8 mouse cellular contexts compared by ENCODE assay signal in the genomic region with DNA sequence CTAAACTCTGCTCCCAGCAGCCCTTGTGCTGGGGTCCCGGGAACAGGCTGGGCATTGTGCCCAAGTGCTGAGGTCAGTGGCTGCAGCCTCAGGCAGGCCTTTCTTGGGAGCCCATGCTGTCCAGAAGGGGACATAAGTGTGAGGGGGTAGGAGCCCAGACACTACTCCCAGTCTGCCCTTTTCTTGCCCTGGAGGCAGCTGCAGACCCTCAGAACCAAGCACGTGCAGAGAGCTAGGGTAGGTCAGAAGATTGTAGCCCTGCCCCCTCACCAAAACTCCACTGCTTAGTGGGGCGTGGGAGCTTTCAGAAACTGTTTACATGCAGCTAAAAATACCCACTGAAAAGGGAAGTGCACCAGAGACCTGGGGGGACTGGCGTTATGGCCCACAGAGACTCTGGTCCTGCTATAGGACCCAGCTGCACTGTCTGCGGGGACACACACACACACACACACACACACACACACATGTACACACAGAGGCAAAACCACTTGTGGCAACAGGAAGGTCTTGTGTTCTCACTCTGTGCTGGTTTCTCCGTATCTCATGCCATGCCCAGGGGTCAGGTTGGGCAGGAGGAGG. TPM values are rescaled to one million over a fixed set of nuclear protein-coding genes. Genes with fewer than 3 reads are reported as not detected.
A peak's percentile ranks its signal among the peaks of the same experiment; 100 is the strongest.
DNase-seq lines count a peak whose midpoint lies in the region; ATAC-seq and TF ChIP-seq lines count a peak whose summit lies in the region.

No protein-coding gene starts in this region.

- H3K4me3 ChIP-seq in neural tube, embryonic 13.5 days = no peak overlapping the region
- H3K4me3 ChIP-seq in heart, embryonic 14.5 days (ENCODE audit: control insufficient read depth in 1 of 2, insufficient read depth in 1 of 2, low read depth in 1 of 2, low read length in 2 of 2) = no peak overlapping the region
- H3K4me3 ChIP-seq in kidney, embryonic 15.5 days (replicated peaks) = no peak overlapping the region
- H3K4me3 ChIP-seq in stomach, postnatal 0 days (ENCODE audit: low read depth, low read length) = 0 out of 2 replicates have a peak overlapping the region, but pooled peaks have one; percentile 0

- H3K9ac ChIP-seq in neural tube, embryonic 13.5 days = peak overlapping the region; percentile 62
- H3K9ac ChIP-seq in heart, embryonic 14.5 days (ENCODE audit: low read length) = peak overlapping the region; percentile 62
- 0 out of 2 replicates have a peak overlapping the region, but pooled peaks have one; percentile 31 for H3K9ac ChIP-seq in kidney, embryonic 15.5 days
- peak overlapping the region; percentile 47 for H3K9ac ChIP-seq in stomach, postnatal 0 days (ENCODE audit: low read length)

- H3K36me3 ChIP-seq in neural tube, embryonic 13.5 days = peaks cover 10% of the 10 kb centered on the region
- H3K36me3 ChIP-seq in heart, embryonic 14.5 days (ENCODE audit: control insufficient read depth, insufficient read depth, low read length) = peaks cover 13% of the 10 kb centered on the region
- peaks cover 9% of the 10 kb centered on the region for H3K36me3 ChIP-seq in kidney, embryonic 15.5 days
- H3K36me3 ChIP-seq in stomach, postnatal 0 days (ENCODE audit: control insufficient read depth, insufficient read depth, low read length) = no peaks in the 10 kb centered on the region; the same call in 1 of the 2 replicates

- WGBS in neural tube, embryonic 13.5 days = 59% methylated on average over 6 of the region's 6 CpGs
- 4% methylated on average over 6 of the region's 6 CpGs for WGBS in heart, embryonic 14.5 days
- 13% methylated on average over 6 of the region's 6 CpGs for WGBS in kidney, embryonic 15.5 days
- 9% methylated on average over 6 of the region's 6 CpGs for WGBS in stomach, postnatal 0 days

- peaks cover 73% of the 10 kb centered on the region for H3K4me1 ChIP-seq in neural tube, embryonic 13.5 days (replicated peaks)
- H3K4me1 ChIP-seq in heart, embryonic 14.5 days (ENCODE audit: control insufficient read depth in 2 of 2, insufficient read depth in 2 of 2, low read length in 2 of 2) = peaks cover 42 to 71% of the 10 kb centered on the region in 2 experiments
- peaks cover 68% of the 10 kb centered on the region for H3K4me1 ChIP-seq in kidney, embryonic 15.5 days
- H3K4me1 ChIP-seq in stomach, postnatal 0 days (replicated peaks; ENCODE audit: control insufficient read depth, insufficient read depth) = peaks cover 33% of the 10 kb centered on the region

- no peak for DNase-seq in neural tube, embryonic 10.5 days (ENCODE audit: extremely low spot score, low spot score)
- peak; percentile 51 for DNase-seq in brain, embryonic 14.5 days (ENCODE audit: low read depth)
- peak; percentile 83 for DNase-seq in lung, postnatal 14 days
- peak; percentile 64 for DNase-seq in stomach, postnatal 0 days (ENCODE audit: low spot score)
- DNase-seq in embryo, embryonic 9.5 days (ENCODE audit: extremely low spot score) = no peak

- TF ChIP-seq EP300 in stomach, postnatal 0 days (optimal IDR thresholded peaks at IDR 0.05) = no peak

- peak overlapping the region; percentile 42 for H3K4me2 ChIP-seq in neural tube, embryonic 13.5 days
- peak overlapping the region; percentile 51 for H3K4me2 ChIP-seq in heart, embryonic 14.5 days (ENCODE audit: low read length)
- H3K4me2 ChIP-seq in kidney, embryonic 15.5 days = peak overlapping the region; percentile 44
- H3K4me2 ChIP-seq in stomach, postnatal 0 days (replicated peaks; ENCODE audit: low read depth) = peak overlapping the region; percentile 39

- ATAC-seq in neural tube, embryonic 13.5 days (ENCODE audit: low read depth) = 0 out of 2 replicates have a peak, but pooled peaks have one; percentile 33
- peak; percentile 54 for ATAC-seq in heart, embryonic 14.5 days (ENCODE audit: insufficient number of reproducible peaks, insufficient read depth, low FRiP score, low read depth)
- ATAC-seq in kidney, embryonic 15.5 days (replicated peaks; ENCODE audit: low FRiP score) = peak; percentile 55
- peak; percentile 27 for ATAC-seq in stomach, postnatal 0 days (ENCODE audit: low FRiP score, low TSS enrichment)

- peak overlapping the region; percentile 30 for H3K27ac ChIP-seq in neural tube, embryonic 13.5 days (replicated peaks)
- H3K27ac ChIP-seq in heart, embryonic 14.5 days (replicated peaks in 1 of 2; ENCODE audit: control insufficient read depth in 1 of 2, insufficient read depth in 1 of 2, low read depth in 2 of 2, low read length in 2 of 2) = peak overlapping the region; percentile 77 to 91
- peak overlapping the region; percentile 90 for H3K27ac ChIP-seq in kidney, embryonic 15.5 days
- H3K27ac ChIP-seq in stomach, postnatal 0 days (replicated peaks) = peak overlapping the region; percentile 90

- H3K27me3 ChIP-seq in neural tube, embryonic 13.5 days = no peaks in the 10 kb centered on the region
- H3K27me3 ChIP-seq in heart, embryonic 14.5 days (ENCODE audit: control insufficient read depth, insufficient read depth, low read length) = no peaks in the 10 kb centered on the region
- no peaks in the 10 kb centered on the region for H3K27me3 ChIP-seq in kidney, embryonic 15.5 days
- no peaks in the 10 kb centered on the region for H3K27me3 ChIP-seq in stomach, postnatal 0 days (ENCODE audit: control insufficient read depth, insufficient read depth, low read length)

- H3K9me3 ChIP-seq in neural tube, embryonic 13.5 days = no peaks in the 10 kb centered on the region
- H3K9me3 ChIP-seq in heart, embryonic 14.5 days (ENCODE audit: control insufficient read depth, low read length) = no peaks in the 10 kb centered on the region
- H3K9me3 ChIP-seq in kidney, embryonic 15.5 days (replicated peaks) = no peaks in the 10 kb centered on the region
- no peaks in the 10 kb centered on the region for H3K9me3 ChIP-seq in stomach, postnatal 0 days (ENCODE audit: control insufficient read depth, low read length)

- no peak for TF ChIP-seq POLR2A in brain, embryonic 14.5 days (IDR thresholded peaks at IDR 0.05; ENCODE audit: borderline replicate concordance, extremely low read depth, insufficient read depth, insufficient read length, poor library complexity, severe bottlenecking)

- no peak for TF ChIP-seq CTCF in brain, embryonic 14.5 days (IDR thresholded peaks at IDR 0.05; ENCODE audit: borderline replicate concordance, extremely low read depth, insufficient read depth, insufficient read length)
- no peak for TF ChIP-seq CTCF in stomach, postnatal 0 days (IDR thresholded peaks at IDR 0.05; ENCODE audit: low read depth)

RNA-seq across cellular contexts. Expression of gene Csk, which starts 15.6 kb away (rescaled TPM):
- polyA plus RNA-seq in neural tube, embryonic 13.5 days (2015; fragmentation: Nextera tagmentation; extraction: Ambion mirVana) = 43.7 and 43.9 TPM in 2 replicates
- polyA plus RNA-seq in brain, embryonic 14.5 days (2012; rRNA removed) = 84.6 and 138 TPM in 2 replicates
- 13.1 and 14.9 TPM in 2 replicates for polyA plus RNA-seq in heart, embryonic 14.5 days (2014; fragmentation: Nextera tagmentation; extraction: Ambion mirVana)
- polyA plus RNA-seq in kidney, embryonic 15.5 days (2015; fragmentation: Nextera tagmentation; extraction: Ambion mirVana) = 27.2 and 27.9 TPM in 2 replicates
- polyA plus RNA-seq in stomach, postnatal 0 days (2015; fragmentation: Nextera tagmentation; extraction: Ambion mirVana) = 20.7 and 23.9 TPM in 2 replicates

RNA-seq across cellular contexts. Expression of gene Lman1l, which starts 17.3 kb away (rescaled TPM):
- not detected in 2 replicates for polyA plus RNA-seq in neural tube, embryonic 13.5 days (2015; fragmentation: Nextera tagmentation; extraction: Ambion mirVana)
- polyA plus RNA-seq in brain, embryonic 14.5 days (2012; rRNA removed) = 0.04 and 0.12 TPM in 2 replicates
- 0.12 TPM in 1 of 2 replicates, not detected in the other for polyA plus RNA-seq in heart, embryonic 14.5 days (2014; fragmentation: Nextera tagmentation; extraction: Ambion mirVana)
- polyA plus RNA-seq in kidney, embryonic 15.5 days (2015; fragmentation: Nextera tagmentation; extraction: Ambion mirVana) = not detected in 2 replicates
- polyA plus RNA-seq in stomach, postnatal 0 days (2015; fragmentation: Nextera tagmentation; extraction: Ambion mirVana) = not detected in 2 replicates

RNA-seq across cellular contexts. Expression of gene Cplx3, which starts 31.8 kb away (rescaled TPM):
- polyA plus RNA-seq in neural tube, embryonic 13.5 days (2015; fragmentation: Nextera tagmentation; extraction: Ambion mirVana) = not detected in 2 replicates
- 0.29 and 0.49 TPM in 2 replicates for polyA plus RNA-seq in brain, embryonic 14.5 days (2012; rRNA removed)
- not detected in 2 replicates for polyA plus RNA-seq in heart, embryonic 14.5 days (2014; fragmentation: Nextera tagmentation; extraction: Ambion mirVana)
- not detected in 2 replicates for polyA plus RNA-seq in kidney, embryonic 15.5 days (2015; fragmentation: Nextera tagmentation; extraction: Ambion mirVana)
- not detected in 2 replicates for polyA plus RNA-seq in stomach, postnatal 0 days (2015; fragmentation: Nextera tagmentation; extraction: Ambion mirVana)

RNA-seq across cellular contexts. Expression of gene Cyp1a2, which starts 45.7 kb away (rescaled TPM):
- not detected in 2 replicates for polyA plus RNA-seq in neural tube, embryonic 13.5 days (2015; fragmentation: Nextera tagmentation; extraction: Ambion mirVana)
- polyA plus RNA-seq in brain, embryonic 14.5 days (2012; rRNA removed) = not detected in 2 replicates
- polyA plus RNA-seq in heart, embryonic 14.5 days (2014; fragmentation: Nextera tagmentation; extraction: Ambion mirVana) = not detected in 2 replicates
- polyA plus RNA-seq in kidney, embryonic 15.5 days (2015; fragmentation: Nextera tagmentation; extraction: Ambion mirVana) = not detected in 2 replicates
- not detected in 2 replicates for polyA plus RNA-seq in stomach, postnatal 0 days (2015; fragmentation: Nextera tagmentation; extraction: Ambion mirVana)

RNA-seq across cellular contexts. Expression of gene Ulk3, which starts 48.6 kb away (rescaled TPM):
- 25.9 and 26.5 TPM in 2 replicates for polyA plus RNA-seq in neural tube, embryonic 13.5 days (2015; fragmentation: Nextera tagmentation; extraction: Ambion mirVana)
- 38.8 and 42.1 TPM in 2 replicates for polyA plus RNA-seq in brain, embryonic 14.5 days (2012; rRNA removed)
- polyA plus RNA-seq in heart, embryonic 14.5 days (2014; fragmentation: Nextera tagmentation; extraction: Ambion mirVana) = 10.9 and 15.0 TPM in 2 replicates
- 16.9 and 18.8 TPM in 2 replicates for polyA plus RNA-seq in kidney, embryonic 15.5 days (2015; fragmentation: Nextera tagmentation; extraction: Ambion mirVana)
- 8.4 and 8.6 TPM in 2 replicates for polyA plus RNA-seq in stomach, postnatal 0 days (2015; fragmentation: Nextera tagmentation; extraction: Ambion mirVana)

Comparison
In these comparisons a context has a peak if more than half of its experiments do, and no peak if none do; other contexts are left out.
1. H3K27ac ChIP-seq: peak in every context shown above with its lines; median percentile 90 in kidney, embryonic 15.5 days; 90 in stomach, postnatal 0 days; 84 in heart, embryonic 14.5 days; 30 in neural tube, embryonic 13.5 days.
2. DNase-seq: peak in brain, embryonic 14.5 days (single experiment), lung, postnatal 14 days (single experiment) and stomach, postnatal 0 days (single experiment); none in neural tube, embryonic 10.5 days (single experiment) and embryo, embryonic 9.5 days (single experiment).
3. Peak in every context shown above with its lines, with median percentiles within 50 percentile points of each other: ATAC-seq, H3K4me2 ChIP-seq and H3K9ac ChIP-seq.